Mouse (Mus musculus) CH12.LX (cell line): ENCODE measurements around the gene Col16a1.

Source experiments
- CTCF ChIP-seq, 2 experiments: IDR thresholded peaks in 1 of 2; conservative IDR thresholded peaks in 1 of 2; 2 replicates each; pipeline ENCODE4 v1.5.1; 2011 to 2012; ENCODE audit warnings: low read depth in 2 of 2, low read length in 2 of 2, improper control_type of control experiment in 1 of 2, inconsistent platforms in 1 of 2, mild to moderate bottlenecking in 1 of 2, moderate library complexity in 1 of 2
- E2F4 ChIP-seq: IDR thresholded peaks from 2 replicates; pipeline ENCODE4 v1.6.1; 2011; ENCODE audit warnings: low read depth, low read length, improper control_type of control experiment; ENCODE audit not compliant: insufficient replicate concordance
- ELF1 ChIP-seq: IDR thresholded peaks from 2 replicates; pipeline ENCODE4 v1.6.1; 2014; ENCODE audit warnings: low read depth, mild to moderate bottlenecking, inconsistent platforms, low read length, improper control_type of control experiment
- EP300 ChIP-seq: IDR thresholded peaks from 2 replicates; pipeline ENCODE4 v1.6.1; 2011; ENCODE audit warnings: low read length, improper control_type of control experiment
- IRF4 ChIP-seq: IDR thresholded peaks from 2 replicates; pipeline ENCODE4 v1.6.1; 2014; ENCODE audit warnings: low read depth, mild to moderate bottlenecking, inconsistent platforms, low read length, improper control_type of control experiment
- KAT2A ChIP-seq: IDR thresholded peaks from 2 replicates; pipeline ENCODE4 v1.6.1; 2012; ENCODE audit warnings: low read length, improper control_type of control experiment, inconsistent platforms; ENCODE audit not compliant: insufficient replicate concordance
- MAFK ChIP-seq: IDR thresholded peaks from 2 replicates; pipeline ENCODE4 v1.6.1; 2011; ENCODE audit warnings: low read length, improper control_type of control experiment; ENCODE audit not compliant: insufficient replicate concordance
- MAZ ChIP-seq: IDR thresholded peaks from 2 replicates; pipeline ENCODE4 v1.6.1; 2012; ENCODE audit warnings: low read depth, mild to moderate bottlenecking, inconsistent platforms, low read length, improper control_type of control experiment, moderate library complexity
- POLR2A ChIP-seq: IDR thresholded peaks from 2 replicates; pipeline ENCODE4 v1.6.1; 2011; ENCODE audit warnings: low read depth, mild to moderate bottlenecking, improper control_type of control experiment, low read length
- USF1 ChIP-seq: IDR thresholded peaks from 2 replicates; pipeline ENCODE4 v1.6.1; 2014; ENCODE audit warnings: low read depth, mild to moderate bottlenecking, inconsistent platforms, low read length, improper control_type of control experiment
- ZNF384 ChIP-seq: IDR thresholded peaks from 2 replicates; pipeline ENCODE4 v1.6.1; 2012; ENCODE audit warnings: low read depth, low read length, improper control_type of control experiment, inconsistent platforms

GRCm38 (mm10) chr4:130056471-130056870 is 8.8 kb downstream of the Col16a1 start:
- TF ChIP-seq CTCF (conservative IDR thresholded peaks at IDR 0.05 in 1 of 2, IDR thresholded peaks at IDR 0.05 in 1 of 2; ENCODE audit: low read depth in 2 of 2, low read length in 2 of 2), result no peak
- TF ChIP-seq E2F4, result no peak
- no peak for TF ChIP-seq MAZ
- TF ChIP-seq ZNF384, result no peak
- TF ChIP-seq POLR2A, result no peak
- TF ChIP-seq ELF1, result no peak
- TF ChIP-seq USF1, result no peak
- TF ChIP-seq KAT2A, result no peak
- TF ChIP-seq EP300, result no peak
- no peak for TF ChIP-seq IRF4
- no peak for TF ChIP-seq MAFK
